Mouse (Mus musculus) granulocyte monocyte progenitor cell, adult 5-6 weeks (primary cell): ENCODE data around the gene Islr. TPM values are rescaled to one million over a fixed set of nuclear protein-coding genes. Genes with fewer than 3 reads are reported as not detected.

ENCODE experiments used
- ATAC-seq: replicated peaks from 2 replicates; pipeline ENCODE4 v1.8.0; 2016; ENCODE audit warnings: mild to moderate bottlenecking, moderate TSS enrichment, inconsistent platforms; ENCODE audit not compliant: poor library complexity, severe bottlenecking
- total RNA-seq, 2 experiments: library from RNA; stranded (forward) in 1 of 2; stranded (reverse) in 1 of 2; fragments of 200-712, 200-1000 nt in 1 of 2; fragments of >200 nt in 1 of 2; fragmentation: Nextera tagmentation in 1 of 2; gene quantifications; 2 replicates each; pipeline ENCODE4 v1.2.3; 2014 to 2017

The Islr gene
- total RNA-seq, 2 experiments from 2014 or later, result 0.17 TPM; not detected in 1

DNA sequence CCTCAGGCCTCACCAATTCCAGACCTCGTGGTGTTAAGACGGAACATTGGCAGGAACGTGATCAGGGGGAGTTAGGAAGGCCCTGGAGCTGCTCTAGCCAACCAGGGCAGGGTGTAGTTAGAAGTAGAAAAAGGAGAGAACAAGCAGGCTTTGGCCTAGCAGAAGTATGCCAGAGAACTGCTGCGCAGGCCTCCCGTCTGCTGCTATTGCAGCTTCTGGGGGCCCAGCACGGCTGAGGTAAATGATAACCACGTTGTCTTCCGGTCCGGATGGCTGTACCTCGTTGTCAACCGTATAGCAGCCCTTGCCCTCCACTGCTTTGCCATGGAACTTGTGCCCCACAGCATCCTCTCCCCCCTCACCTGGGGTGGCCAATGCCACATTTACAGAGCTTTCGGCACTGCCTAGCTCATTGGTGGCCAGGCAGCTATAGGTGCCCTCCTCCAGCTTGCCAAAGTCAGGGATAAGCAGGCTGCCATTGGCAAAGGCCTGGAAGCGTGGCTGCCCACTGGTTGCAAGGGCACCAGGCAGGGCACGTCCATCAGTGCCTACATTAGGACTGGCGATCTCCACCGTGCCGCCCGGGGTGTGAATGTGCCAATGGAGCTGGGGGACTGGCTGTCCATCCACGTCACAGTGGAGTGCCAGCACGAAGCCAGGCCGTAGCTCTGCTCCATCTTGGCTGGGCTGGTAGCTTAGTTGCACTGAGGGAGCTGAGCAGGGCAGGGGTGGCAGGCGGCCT, 47.1 kb downstream of the Islr start:
- ATAC-seq, result no peak

DNA sequence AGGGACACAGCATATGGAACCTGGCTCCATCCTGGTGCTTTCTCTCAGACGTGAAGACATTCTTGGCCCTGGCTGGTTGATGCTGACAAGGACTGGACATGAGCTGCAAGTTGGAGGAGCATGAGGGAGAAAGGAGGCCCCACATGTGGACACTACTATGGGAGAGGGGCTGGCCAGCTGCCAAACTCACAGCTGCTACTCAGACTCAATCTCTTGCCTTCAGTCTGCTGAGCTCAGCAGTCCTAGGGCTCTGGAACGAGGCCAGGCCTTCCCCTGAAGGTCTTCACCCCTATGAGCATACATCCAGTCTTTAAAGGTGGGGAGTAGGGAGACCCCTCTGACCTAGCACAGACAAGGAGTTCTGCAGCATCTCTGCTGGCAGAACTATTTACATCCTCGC, 48.7 kb downstream of the Islr start:
- no peak for ATAC-seq

DNA sequence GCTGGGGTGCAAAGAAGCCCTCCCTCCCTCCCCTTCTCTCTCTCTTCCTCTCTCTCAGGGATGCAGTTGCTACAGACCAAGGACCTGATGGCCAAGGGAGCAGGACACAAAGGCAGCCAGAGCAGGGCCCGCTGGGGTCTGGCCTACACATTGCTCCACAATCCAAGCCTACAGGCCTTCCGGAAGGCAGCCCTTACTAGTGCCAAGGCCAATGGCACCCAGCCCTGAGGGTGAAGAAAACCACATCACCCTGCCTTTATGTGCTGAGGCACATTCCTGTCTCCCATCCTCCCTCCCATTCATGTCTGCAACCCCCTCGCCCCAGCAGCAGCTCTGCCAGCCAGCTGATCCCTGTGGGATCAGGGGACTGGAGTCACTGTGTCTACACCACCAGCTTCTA, 51.0 kb downstream of the Islr start:
- no peak for ATAC-seq

GRCm38 (mm10) chr9:58150733-58151361, 53.3 kb downstream of the Islr start:
- no peak for ATAC-seq

DNA sequence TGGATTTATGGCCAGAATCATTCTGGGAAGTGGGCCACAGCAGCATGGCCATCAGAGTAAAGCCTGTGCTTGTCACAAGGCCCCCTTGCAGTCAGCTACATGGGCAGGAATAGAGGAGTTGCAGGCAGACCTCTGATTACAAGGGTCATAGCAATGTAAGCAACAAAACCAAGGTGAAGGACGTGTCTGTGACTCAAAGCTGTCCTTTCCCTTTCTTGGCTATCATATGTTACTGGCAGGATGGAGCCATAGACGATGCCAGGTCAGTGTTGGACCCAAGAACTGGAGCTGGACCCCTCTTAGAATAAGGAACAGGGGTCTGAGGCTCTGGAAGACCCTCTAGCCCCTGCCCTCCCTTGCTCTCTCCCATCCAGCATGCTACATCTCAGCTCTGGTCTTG, 55.3 kb downstream of the Islr start:
- no peak for ATAC-seq

GRCm38 (mm10) chr9:58145417-58145816, 58.7 kb downstream of the Islr start:
- ATAC-seq, result no peak

DNA sequence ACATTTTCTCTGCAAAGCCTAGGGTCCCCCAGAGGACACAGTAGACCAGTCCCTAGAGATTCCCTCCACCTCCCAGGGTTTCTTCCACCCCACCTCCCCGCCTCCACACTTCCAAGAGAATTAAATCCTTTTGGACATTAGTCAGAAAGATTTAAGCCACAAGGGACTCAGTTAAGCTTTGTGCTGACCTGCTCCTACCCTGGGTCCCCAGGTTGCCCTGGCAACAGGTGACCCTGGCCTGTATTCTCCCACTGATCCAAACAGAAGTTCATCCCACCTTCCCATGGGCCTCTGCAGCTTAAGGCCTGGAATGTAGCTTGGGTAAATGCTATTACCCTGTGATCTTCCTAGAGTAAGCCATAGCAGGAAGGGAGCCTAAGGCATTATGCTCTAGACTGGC, 59.4 kb downstream of the Islr start:
- ATAC-seq, result no peak

GRCm38 (mm10) chr9:58143419-58143818, 60.7 kb downstream of the Islr start:
- ATAC-seq, result no peak

DNA sequence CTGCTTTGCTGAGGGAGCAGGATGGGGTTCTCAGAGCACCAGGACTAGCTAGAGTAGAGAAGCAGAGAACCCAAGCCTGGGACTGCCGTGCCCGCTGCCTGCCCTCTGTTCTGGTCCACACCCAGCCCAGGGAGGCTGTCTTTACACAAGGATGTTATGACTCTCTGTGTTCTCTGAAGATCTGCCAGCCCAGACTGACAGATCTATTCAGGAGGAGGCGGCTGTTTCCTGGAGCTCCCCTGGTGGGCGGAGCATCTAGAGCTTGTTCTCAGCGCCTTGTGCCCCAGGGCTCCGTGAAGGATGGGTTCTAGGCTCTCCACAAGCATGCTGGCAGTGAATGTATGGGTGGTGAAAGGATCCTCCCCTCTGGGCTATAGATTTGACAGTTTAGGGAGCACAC, 64.2 kb downstream of the Islr start:
- ATAC-seq, result no peak

DNA sequence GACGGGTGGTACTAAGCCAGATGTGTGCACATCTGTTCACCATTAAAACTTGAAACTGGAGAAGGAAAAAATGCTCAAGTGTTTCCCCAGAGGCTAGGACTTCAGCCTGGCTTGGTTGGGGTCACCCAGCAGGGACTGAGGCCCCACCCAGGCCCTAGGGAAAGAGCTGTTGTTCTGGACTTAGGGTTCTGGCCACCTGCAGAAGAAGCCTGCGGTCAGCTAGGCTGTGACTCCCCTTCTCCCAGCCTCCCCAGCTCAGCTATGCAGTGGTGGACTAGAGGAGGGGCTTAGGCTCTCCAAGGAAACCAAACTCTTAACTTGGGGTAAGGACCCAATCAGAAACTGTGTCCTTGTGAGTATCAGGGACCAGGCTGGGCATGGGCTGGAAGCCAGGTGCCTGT, 68.2 kb downstream of the Islr start:
- ATAC-seq, result no peak

GRCm38 (mm10) chr9:58134906-58135305, 69.2 kb downstream of the Islr start:
- no peak for ATAC-seq

DNA sequence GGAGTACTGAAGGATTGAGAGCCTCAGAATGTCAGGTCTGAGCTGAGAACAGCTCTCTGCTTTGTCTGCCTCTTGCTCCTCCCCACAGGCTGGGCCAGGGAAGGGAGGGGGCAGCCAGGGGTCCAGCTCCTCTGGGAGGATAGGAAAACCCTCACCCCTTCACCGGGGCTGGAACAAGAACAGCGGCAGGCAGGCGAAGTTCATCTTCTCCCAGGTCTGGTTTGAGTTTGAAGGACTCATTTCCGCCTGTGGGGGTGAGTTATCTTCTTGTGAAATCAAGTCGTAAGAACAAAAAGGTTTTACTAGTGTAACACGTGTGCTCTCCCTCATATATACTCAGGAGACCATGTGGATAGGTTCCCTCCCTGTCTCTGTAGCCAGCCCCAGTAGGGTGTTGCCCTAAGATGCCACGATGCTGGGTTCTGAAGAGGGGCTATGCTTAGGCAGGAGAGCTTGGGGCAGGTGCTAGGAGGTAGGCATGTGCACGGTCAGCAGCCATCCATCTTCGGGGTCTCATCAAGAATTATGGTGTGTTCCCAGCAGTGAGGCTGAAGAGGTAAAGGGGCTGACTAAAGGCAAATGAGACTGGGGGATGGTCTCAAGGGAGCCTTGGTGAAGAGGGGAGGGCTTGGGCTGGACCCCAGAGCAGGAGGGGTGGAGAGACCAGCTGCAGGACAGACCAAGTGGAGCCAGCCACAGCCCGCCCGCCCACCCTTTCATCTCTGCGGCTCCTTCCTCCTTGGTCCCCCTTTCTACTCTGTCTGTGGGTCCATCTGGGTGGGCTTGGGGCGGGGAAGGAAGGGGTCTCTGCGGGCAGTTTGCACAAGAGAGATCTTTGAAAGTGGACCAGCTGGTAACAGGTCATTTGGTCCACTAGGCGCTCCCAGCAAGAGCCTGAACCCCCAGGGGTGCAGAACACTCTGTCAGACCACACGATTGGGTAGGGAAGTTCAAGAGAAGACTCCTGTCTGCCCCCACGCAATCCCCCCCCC, 69.9 kb downstream of the Islr start:
- ATAC-seq, result no peak

DNA sequence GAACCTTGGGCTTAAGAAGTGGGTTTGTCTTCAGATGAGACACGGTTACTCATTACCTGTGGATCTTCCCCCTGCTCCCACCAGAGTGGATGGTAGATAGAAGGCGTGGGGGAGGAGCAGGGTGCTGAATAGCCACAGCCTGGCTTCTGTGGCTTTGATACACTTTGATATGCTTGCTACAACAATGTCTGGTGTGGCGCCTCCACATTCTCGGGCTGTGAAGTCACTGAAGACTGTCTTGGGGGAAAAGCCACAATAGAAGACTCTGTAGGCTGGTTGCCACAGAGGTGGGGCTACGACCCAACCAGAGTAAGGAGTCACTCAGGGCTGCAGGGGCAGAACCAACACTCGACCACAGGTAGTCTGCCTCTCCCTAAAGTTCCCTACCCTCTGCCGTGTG, 72.4 kb downstream of the Islr start:
- no peak for ATAC-seq

DNA sequence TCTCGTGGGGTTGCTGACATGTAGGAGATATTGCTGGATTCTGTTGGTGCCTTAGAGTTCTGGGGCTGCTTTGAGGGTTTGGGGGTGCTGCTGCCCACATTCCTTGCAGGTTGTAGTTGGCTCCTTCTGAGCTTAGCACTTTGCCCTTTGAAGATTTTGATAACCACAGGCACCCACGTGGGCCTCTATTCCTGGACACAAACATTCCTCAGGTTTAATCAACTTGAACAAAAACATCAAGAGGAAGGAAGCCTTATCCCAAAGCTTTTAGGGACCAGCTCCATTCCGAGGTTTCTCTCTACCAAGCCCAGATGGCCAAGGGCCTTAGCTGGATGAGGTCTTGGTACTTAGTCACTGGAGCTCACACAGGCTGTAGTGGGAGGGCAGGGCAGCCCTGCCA, 73.2 kb downstream of the Islr start:
- no peak for ATAC-seq

- ATAC-seq, result no peak
Observed at GRCm38 (mm10) chr9:58129508-58129907, 74.6 kb downstream of the Islr start.

DNA sequence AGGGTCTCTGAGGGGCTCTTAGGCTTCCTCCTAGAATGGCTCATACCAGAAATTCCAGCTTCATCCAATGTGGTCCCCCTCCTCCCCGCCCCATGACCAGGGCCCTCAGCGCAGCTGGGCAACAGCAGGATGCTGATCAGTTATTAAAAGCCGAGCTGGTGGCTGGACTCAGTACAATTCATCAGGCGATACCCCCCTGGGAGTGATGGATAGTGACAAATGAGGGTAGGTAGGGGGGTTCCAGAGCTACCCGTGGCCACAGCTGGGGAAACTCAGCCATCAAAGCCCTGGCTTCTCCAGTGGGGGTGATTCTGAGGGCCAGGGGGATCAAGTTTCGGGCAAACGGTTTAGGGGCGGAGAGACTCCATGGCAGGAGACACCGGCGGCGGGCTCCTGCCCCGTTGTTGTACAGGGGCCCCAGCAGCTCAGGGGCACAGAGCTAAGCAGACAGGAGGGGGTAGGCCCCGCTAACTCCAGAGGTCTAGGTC, 75.1 kb downstream of the Islr start:
- ATAC-seq, result no peak

DNA sequence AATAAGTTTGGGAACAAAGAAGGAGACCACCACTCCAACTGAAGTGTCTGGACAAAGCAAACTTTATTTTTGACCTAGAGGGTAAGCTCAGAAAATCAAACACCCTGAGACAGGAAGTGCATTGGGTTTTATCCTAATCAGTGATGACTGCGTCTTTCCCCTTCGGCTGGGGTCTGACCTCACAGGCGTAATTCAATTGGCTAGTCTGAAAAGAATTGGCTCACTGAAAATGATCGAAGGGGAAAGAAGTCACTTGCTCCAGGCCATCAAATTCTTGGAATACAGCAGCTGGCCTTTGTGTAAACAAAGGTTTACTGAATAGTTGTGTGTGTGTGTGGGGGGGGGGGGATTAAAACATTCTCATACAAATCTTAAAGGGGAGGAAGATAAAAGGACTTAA, 78.3 kb downstream of the Islr start:
- no peak for ATAC-seq

- no peak for ATAC-seq
Observed at GRCm38 (mm10) chr9:58125085-58125484, 79.0 kb downstream of the Islr start.

GRCm38 (mm10) chr9:58118671-58119070, 85.4 kb downstream of the Islr start, which contains the start of gene Ccdc33:
Ccdc33 (minus strand) TSS chr9:58118823.
- no peak for ATAC-seq

- ATAC-seq, result no peak
Observed at GRCm38 (mm10) chr9:58116024-58116651, 88.0 kb downstream of the Islr start.
